Mouse (Mus musculus) midbrain, embryonic 16.5 days (tissue): ENCODE measurements at regions not wholly inside any gene's neighbourhood (a gene's known extent, or its start where the extent isn't known, plus 50 kb on each side); places are given as distances from the start of the nearest gene placed in this dataset.
A peak's percentile ranks its signal among the peaks of the same experiment; 100 is the strongest.

ENCODE experiments used
- ATAC-seq: fragments of 200-750 bp; cut with Nextera tagmentation; 2 replicates; pipeline ENCODE4 v1.8.0; 2017; ENCODE audit warnings: moderate TSS enrichment
- H3K27ac ChIP-seq: fragments of 300-500 bp; sonication (generic); 2 replicates; pipeline ENCODE4 v1.5.1; 2014; ENCODE audit warnings: mild to moderate bottlenecking, low read length, mixed read lengths
- H3K27me3 ChIP-seq: fragments of 300-500 bp; sonication (generic); 2 replicates; pipeline ENCODE4 v1.6.1; 2014; ENCODE audit warnings: low read depth, low read length, mixed read lengths; ENCODE audit not compliant: control insufficient read depth, insufficient read depth
- H3K36me3 ChIP-seq: fragments of 300-500 bp; sonication (generic); 2 replicates; pipeline ENCODE4 v1.6.1; 2014; ENCODE audit warnings: mild to moderate bottlenecking, low read length, moderate library complexity, mixed read lengths; ENCODE audit not compliant: control insufficient read depth, insufficient read depth
- H3K4me1 ChIP-seq: fragments of 300-500 bp; sonication (generic); 2 replicates; pipeline ENCODE4 v1.6.1; 2014; ENCODE audit warnings: mild to moderate bottlenecking, low read length, mixed read lengths; ENCODE audit not compliant: control insufficient read depth, insufficient read depth
- H3K4me2 ChIP-seq: fragments of 300-500 bp; sonication (generic); 2 replicates; pipeline ENCODE4 v1.6.1; 2014; ENCODE audit warnings: mild to moderate bottlenecking, low read length, mixed read lengths
- H3K4me3 ChIP-seq: fragments of 300-500 bp; sonication (generic); 2 replicates; pipeline ENCODE4 v1.5.1; 2014; ENCODE audit warnings: low read depth, mild to moderate bottlenecking, low read length, moderate library complexity, mixed read lengths
- H3K9ac ChIP-seq: fragments of 300-500 bp; sonication (generic); 2 replicates; pipeline ENCODE4 v1.6.1; 2014; ENCODE audit warnings: low read depth, low read length, mixed read lengths
- H3K9me3 ChIP-seq: fragments of 300-500 bp; sonication (generic); replicated peaks from 2 replicates; pipeline ENCODE4 v1.6.1; 2014; ENCODE audit warnings: mild to moderate bottlenecking, low read length, mixed read lengths; ENCODE audit not compliant: control insufficient read depth, poor library complexity, severe bottlenecking
- whole genome bisulfite sequencing: fragments of 180-500 bp; shearing (Covaris S2); extraction: QIAGEN DNeasy Blood & Tissue Kit; methylation state at CpG from one replicate; pipeline ENCODE4 v1.1.7; 2014; 5-methylcytosine and 5-hydroxymethylcytosine counted together

DNA sequence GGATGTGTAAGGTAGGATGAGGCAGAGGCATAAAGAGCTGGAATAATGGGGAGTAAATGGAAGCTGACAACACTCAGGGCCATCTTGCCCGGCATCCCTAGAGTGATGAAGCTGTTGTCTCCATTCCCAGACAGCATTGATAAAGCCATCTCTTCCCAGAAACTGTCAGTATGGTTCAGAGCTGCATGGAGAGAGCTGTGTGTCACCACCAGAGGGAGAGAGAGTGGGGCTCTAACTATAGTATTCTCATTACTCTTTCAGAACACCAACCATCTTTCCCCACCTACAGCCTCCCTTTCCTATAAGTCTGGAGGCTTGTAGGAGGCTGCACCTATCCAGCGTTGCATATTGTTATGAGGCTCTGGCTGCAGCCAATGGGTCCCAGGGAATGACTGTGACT is 264.0 kb upstream of the Dusp10 start:
- no peaks in the 10 kb centered on the region for H3K4me1 ChIP-seq
- H3K4me3 ChIP-seq: no peak overlapping the region
- WGBS: 63% methylated on average over 2 of the region's 2 CpGs
- H3K9ac ChIP-seq: no peak overlapping the region
- no peak for ATAC-seq
- H3K27me3 ChIP-seq: no peaks in the 10 kb centered on the region
- H3K27ac ChIP-seq: no peak overlapping the region
- H3K36me3 ChIP-seq: no peaks in the 10 kb centered on the region
- H3K9me3 ChIP-seq: no peaks in the 10 kb centered on the region
- H3K4me2 ChIP-seq: no peak overlapping the region

DNA sequence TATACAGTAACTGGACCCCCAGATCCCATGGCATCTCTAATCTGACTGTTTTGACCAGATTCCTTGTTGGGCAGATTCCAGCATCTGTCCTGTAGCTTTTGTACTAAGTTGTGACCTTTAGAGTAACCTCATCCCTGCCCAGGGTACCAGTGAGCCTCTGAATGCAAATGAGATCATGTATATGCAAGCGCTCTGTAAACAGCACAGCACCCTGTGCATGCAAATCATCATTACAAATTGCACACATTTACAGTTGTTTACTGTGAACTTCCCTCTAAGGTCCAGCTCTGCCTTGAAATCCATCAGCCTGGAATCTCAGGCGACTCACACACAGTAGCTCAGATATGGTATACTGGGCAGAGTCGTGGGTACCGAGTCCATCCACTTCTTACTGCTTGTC is 258.6 kb upstream of the Dusp10 start:
- 76% methylated on average over 4 of the region's 4 CpGs for WGBS
- no peak overlapping the region for H3K4me2 ChIP-seq
- H3K4me3 ChIP-seq: no peak overlapping the region
- H3K36me3 ChIP-seq: no peaks in the 10 kb centered on the region
- no peaks in the 10 kb centered on the region for H3K4me1 ChIP-seq
- H3K9me3 ChIP-seq: no peaks in the 10 kb centered on the region
- no peaks in the 10 kb centered on the region for H3K27me3 ChIP-seq
- no peak for ATAC-seq
- H3K9ac ChIP-seq: no peak overlapping the region
- H3K27ac ChIP-seq: no peak overlapping the region

DNA sequence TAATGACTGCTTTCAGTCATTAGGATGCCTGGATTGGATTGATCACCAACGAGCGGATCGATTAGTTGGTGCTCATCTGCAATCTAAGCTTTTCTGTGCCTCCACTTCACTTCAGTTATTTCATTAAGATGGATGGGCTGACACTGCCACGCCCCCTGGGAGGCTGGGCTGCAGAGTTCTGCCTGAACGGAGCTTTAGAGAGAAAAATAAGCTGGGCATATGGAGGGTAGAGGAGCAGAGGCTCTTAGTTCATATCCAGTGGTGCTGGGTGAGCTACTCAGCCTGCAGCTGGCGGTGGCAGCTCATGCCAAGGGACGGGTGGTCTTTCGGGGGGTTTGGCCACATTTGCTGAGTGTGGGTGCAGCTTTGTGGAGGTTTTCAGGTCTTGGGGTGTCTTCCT is 256.4 kb upstream of the Dusp10 start:
- no peak for ATAC-seq
- H3K9ac ChIP-seq: no peak overlapping the region
- no peaks in the 10 kb centered on the region for H3K9me3 ChIP-seq
- no peak overlapping the region for H3K4me2 ChIP-seq
- no peak overlapping the region for H3K4me3 ChIP-seq
- no peaks in the 10 kb centered on the region for H3K4me1 ChIP-seq
- no peaks in the 10 kb centered on the region for H3K27me3 ChIP-seq
- 78% methylated on average over 8 of the region's 8 CpGs for WGBS
- H3K36me3 ChIP-seq: no peaks in the 10 kb centered on the region
- H3K27ac ChIP-seq: no peak overlapping the region

DNA sequence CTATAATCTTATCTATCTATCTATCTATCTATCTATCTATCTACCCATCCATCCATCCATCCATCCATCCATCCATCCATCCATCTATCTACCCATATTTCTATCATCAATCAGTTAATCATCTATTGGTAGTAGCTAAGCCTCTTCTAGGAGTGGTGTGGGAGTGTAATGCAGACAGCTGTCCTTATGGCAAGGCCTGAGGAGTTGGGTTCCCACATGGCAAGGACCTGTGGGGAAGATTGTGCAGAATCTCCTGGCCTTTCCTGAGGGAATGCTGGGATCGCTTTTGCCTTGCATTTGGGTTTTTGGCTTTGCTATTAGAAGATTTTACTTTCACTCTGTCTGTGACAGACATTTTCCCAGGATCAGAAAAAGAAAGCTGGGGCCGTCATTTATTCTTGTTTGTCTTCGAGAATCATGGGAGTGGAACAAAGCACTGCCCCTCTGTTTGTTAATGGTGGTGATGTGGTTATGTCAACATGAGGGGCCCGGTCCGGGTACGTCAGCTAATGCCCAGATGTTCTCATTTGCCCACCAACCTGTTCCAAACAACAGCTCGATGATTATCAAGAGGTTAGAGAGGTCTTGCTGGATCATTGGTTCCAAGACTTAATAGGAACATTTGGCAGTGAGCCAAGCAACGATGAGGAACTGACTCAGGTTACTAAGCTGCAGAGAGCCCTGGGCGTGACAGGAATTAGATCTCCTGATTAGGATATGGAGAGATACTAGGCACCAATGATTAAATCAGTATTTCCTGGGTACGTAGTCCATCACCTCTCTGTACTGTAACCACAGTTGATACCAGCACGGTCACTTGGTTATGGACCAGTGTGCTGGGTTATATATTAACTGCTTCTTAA is 249.0 kb upstream of the Dusp10 start:
- no peak overlapping the region for H3K27ac ChIP-seq
- H3K4me2 ChIP-seq: no peak overlapping the region
- H3K9me3 ChIP-seq: no peaks in the 10 kb centered on the region
- no peak overlapping the region for H3K4me3 ChIP-seq
- no peaks in the 10 kb centered on the region for H3K36me3 ChIP-seq
- no peaks in the 10 kb centered on the region for H3K4me1 ChIP-seq
- no peaks in the 10 kb centered on the region for H3K27me3 ChIP-seq
- WGBS: 62% methylated on average over 11 of the region's 11 CpGs
- H3K9ac ChIP-seq: no peak overlapping the region
- ATAC-seq: no peak

DNA sequence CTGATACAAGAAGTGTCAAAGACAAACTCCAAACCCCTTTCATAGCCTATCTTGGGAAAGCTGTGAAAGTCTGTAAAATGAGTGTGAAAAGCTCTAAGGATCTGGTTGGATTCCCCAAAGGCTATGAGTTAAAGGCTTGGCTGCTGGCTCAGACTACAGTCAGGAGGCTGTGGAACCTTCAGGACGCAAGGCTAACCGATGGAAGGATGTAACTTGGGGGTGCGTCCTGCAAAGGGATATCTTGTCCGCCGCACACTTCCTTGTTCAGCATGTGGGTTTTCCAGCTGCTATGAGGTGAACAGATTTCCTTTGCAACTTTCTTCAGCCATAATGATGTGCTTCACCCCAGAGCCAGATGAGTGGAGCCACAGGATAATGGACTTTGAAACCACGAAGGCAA is 240.3 kb upstream of the Dusp10 start:
- no peaks in the 10 kb centered on the region for H3K36me3 ChIP-seq
- H3K4me1 ChIP-seq: no peaks in the 10 kb centered on the region
- no peak for ATAC-seq
- H3K4me2 ChIP-seq: no peak overlapping the region
- no peak overlapping the region for H3K9ac ChIP-seq
- H3K27ac ChIP-seq: no peak overlapping the region
- 95% methylated on average over 6 of the region's 6 CpGs for WGBS
- H3K4me3 ChIP-seq: no peak overlapping the region
- no peaks in the 10 kb centered on the region for H3K9me3 ChIP-seq
- H3K27me3 ChIP-seq: no peaks in the 10 kb centered on the region

DNA sequence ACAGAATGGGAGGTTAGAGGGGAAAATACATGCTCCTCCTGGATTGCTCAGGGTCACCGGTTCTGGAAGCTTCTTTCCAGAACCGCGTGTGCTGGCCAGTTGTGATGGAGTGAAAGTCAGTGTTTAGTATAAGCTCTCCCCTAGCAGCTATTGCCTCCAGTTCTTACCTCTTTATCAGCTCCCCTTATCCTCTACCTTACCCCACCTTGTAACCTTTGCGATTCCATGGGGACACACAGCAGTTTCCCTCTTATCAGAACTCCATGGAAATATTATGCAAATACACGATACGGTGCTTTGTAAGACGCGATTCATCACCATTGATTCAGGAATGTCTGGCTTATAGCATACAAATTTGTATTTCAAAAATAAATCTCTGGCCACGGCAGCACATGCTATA is 232.9 kb upstream of the Dusp10 start:
- Histone ChIP-seq H3K9me3 (no peaks in the 10 kb centered on the region), H3K36me3 (no peaks in the 10 kb centered on the region), H3K4me2 (no peak overlapping the region), H3K4me1 (peaks cover 5% of the 10 kb centered on the region; the same call in 1 of the 2 replicates), H3K4me3 (no peak overlapping the region), H3K27ac (no peak overlapping the region), H3K9ac (no peak overlapping the region), H3K27me3 (no peaks in the 10 kb centered on the region)
- 87% methylated on average over 9 of the region's 9 CpGs for WGBS
- no peak for ATAC-seq

DNA sequence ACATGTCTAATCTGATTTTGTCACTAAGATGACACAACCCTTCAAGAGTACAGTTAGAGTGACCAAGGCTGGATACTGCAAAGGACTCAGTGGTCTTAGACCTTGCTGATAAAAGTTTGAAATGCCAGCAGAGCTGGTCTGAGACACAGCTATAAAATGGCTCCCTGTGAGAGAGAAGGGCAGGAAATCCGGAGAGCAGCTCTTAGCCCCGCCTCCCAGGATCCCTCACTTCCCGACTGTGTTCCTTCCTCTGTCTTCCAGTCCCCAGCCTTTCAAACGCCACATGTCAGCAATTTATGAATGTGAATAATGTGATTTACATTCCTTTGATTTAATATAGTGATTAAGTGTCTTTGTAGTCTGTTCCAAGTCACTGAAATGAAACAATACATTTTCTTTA is 232.3 kb upstream of the Dusp10 start:
- H3K4me2 ChIP-seq: no peak overlapping the region
- H3K27me3 ChIP-seq: no peaks in the 10 kb centered on the region
- H3K4me1 ChIP-seq: peaks cover 5% of the 10 kb centered on the region; the same call in 1 of the 2 replicates
- no peak overlapping the region for H3K4me3 ChIP-seq
- no peak overlapping the region for H3K9ac ChIP-seq
- no peak overlapping the region for H3K27ac ChIP-seq
- peak; percentile 28; the same call in 1 of the 2 replicates for ATAC-seq
- no peaks in the 10 kb centered on the region for H3K36me3 ChIP-seq
- no peaks in the 10 kb centered on the region for H3K9me3 ChIP-seq
- 41% methylated on average over 4 of the region's 4 CpGs for WGBS

DNA sequence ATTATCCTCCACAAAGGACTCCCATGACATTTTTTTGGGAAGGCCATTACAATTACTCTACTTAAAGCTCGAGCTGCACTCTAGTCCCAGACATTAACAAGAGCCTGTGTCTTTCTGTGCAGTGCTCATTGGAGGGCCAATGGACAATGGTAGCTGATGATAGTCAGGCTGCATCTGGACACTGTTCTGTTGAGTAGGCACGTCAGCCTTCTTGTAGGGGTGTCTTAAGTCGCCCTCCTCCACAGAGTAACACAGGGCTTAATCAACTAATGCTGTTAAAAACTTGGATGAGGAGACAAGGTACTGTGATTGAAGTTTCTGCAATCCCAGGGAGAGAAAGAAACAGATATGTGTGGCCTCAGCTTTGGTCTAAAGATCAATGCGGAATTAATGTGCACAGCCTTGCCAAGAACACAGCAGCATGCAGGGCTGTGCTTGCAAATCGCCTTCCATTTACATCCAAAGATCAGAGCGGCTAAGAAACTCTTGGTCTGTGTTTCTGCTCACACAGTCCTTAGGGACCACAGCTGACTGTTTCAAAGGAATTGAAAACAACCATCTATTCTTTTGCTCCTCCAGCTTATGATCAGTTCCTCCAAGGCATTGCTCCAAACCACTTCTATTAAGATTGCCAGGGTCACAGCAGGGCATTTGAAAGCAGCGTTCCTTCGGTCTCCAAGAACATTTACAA is 229.5 kb upstream of the Dusp10 start:
- Histone ChIP-seq H3K4me2 (no peak overlapping the region), H3K9ac (no peak overlapping the region), H3K4me3 (no peak overlapping the region), H3K9me3 (no peaks in the 10 kb centered on the region), H3K4me1 (peaks cover 5% of the 10 kb centered on the region; the same call in 1 of the 2 replicates), H3K36me3 (no peaks in the 10 kb centered on the region), H3K27me3 (no peaks in the 10 kb centered on the region), H3K27ac (no peak overlapping the region)
- peak; percentile 56 for ATAC-seq
- 35% methylated on average over 8 of the region's 8 CpGs for WGBS

DNA sequence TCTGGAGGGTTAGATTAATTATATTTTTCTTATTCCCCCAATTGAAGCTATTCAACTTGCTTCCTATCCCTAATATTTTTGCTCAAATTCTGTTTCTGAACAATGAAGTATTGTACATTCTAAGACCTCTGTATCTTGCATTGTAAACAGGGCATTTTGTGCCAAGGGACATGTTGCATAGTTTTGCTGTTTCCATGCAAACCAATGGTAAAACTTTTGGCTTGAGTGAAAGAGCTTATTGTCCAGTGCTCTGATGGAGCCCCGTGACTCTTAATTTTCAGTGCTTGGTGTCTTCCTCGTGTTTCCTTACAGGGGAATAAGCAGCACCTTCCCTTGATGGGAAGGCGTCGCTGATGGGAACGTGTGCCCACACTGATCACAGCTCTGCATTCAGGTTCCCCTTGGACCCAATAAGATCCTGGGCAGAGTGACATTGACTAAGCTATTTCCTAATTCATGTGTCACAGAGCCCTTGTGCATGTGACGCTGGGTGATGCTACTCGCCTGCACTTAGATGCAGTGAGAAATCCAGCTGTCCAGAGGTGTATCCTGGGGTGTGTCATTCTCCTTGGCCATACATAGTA is 220.8 kb upstream of the Dusp10 start:
- ATAC-seq: no peak
- Histone ChIP-seq H3K36me3 (no peaks in the 10 kb centered on the region), H3K9ac (no peak overlapping the region), H3K4me1 (no peaks in the 10 kb centered on the region), H3K27ac (no peak overlapping the region), H3K4me3 (no peak overlapping the region), H3K27me3 (no peaks in the 10 kb centered on the region), H3K4me2 (no peak overlapping the region), H3K9me3 (no peaks in the 10 kb centered on the region; the same call in 1 of the 2 replicates)
- WGBS: 74% methylated on average over 7 of the region's 7 CpGs
